Mouse (Mus musculus) mesoderm, embryonic 11.5 days (tissue): ENCODE measurements around the gene Rcl1.

ENCODE experiments used
- DNase-seq: peaks from one replicate; pipeline ENCODE4 v3.0.0-alpha.2; 2012; ENCODE audit warnings: low read depth, low spot score

The Rcl1 gene

GRCm38 (mm10) chr19:29113746-29114649 is 12.8 kb downstream of the Rcl1 start:
- DNase-seq, result no peak

GRCm38 (mm10) chr19:29116796-29117195 is 15.6 kb downstream of the Rcl1 start:
- no peak for DNase-seq

- DNase-seq, result no peak
Measured at GRCm38 (mm10) chr19:29118196-29118595, 17.0 kb downstream of the Rcl1 start.

GRCm38 (mm10) chr19:29120311-29120710 is 19.1 kb downstream of the Rcl1 start:
- no peak for DNase-seq

GRCm38 (mm10) chr19:29121394-29121793 is 20.2 kb downstream of the Rcl1 start:
- DNase-seq, result no peak

- no peak for DNase-seq
Measured at GRCm38 (mm10) chr19:29124886-29125585, 23.9 kb downstream of the Rcl1 start.

GRCm38 (mm10) chr19:29126347-29127015 is 25.3 kb downstream of the Rcl1 start:
- DNase-seq, result no peak

- DNase-seq, result no peak
Measured at GRCm38 (mm10) chr19:29127331-29127730, 26.2 kb downstream of the Rcl1 start.

GRCm38 (mm10) chr19:29128217-29128616 is 27.0 kb downstream of the Rcl1 start:
- DNase-seq, result no peak

- no peak for DNase-seq
Measured at GRCm38 (mm10) chr19:29129551-29129950, 28.4 kb downstream of the Rcl1 start.

GRCm38 (mm10) chr19:29131171-29131570 is 30.0 kb downstream of the Rcl1 start:
- no peak for DNase-seq

GRCm38 (mm10) chr19:29134293-29134692 is 33.1 kb downstream of the Rcl1 start:
- no peak for DNase-seq

- DNase-seq, result no peak
Measured at GRCm38 (mm10) chr19:29135172-29135736, 34.1 kb downstream of the Rcl1 start.

- DNase-seq, result no peak
Measured at GRCm38 (mm10) chr19:29138546-29139270, 37.5 kb downstream of the Rcl1 start.

GRCm38 (mm10) chr19:29139699-29140456 is 38.7 kb downstream of the Rcl1 start:
- DNase-seq, result no peak

GRCm38 (mm10) chr19:29140933-29141332 is 39.8 kb downstream of the Rcl1 start:
- DNase-seq, result no peak

- no peak for DNase-seq
Measured at GRCm38 (mm10) chr19:29142307-29142706, 41.1 kb downstream of the Rcl1 start.

- DNase-seq, result no peak
Measured at GRCm38 (mm10) chr19:29145421-29145820, 44.2 kb downstream of the Rcl1 start.

GRCm38 (mm10) chr19:29146820-29147219 is 45.6 kb downstream of the Rcl1 start:
- no peak for DNase-seq

GRCm38 (mm10) chr19:29149583-29149982 is 48.4 kb downstream of the Rcl1 start:
- DNase-seq, result no peak
